Mouse (Mus musculus): ENCODE measurements around the gene Pnpt1. TPM values are rescaled to one million over a fixed set of nuclear protein-coding genes. Genes with fewer than 3 reads are reported as not detected.

The Pnpt1 gene
- 19.8 and 23.0 TPM in 2 replicates for polyA plus RNA-seq (2012; rRNA removed)

DNA sequence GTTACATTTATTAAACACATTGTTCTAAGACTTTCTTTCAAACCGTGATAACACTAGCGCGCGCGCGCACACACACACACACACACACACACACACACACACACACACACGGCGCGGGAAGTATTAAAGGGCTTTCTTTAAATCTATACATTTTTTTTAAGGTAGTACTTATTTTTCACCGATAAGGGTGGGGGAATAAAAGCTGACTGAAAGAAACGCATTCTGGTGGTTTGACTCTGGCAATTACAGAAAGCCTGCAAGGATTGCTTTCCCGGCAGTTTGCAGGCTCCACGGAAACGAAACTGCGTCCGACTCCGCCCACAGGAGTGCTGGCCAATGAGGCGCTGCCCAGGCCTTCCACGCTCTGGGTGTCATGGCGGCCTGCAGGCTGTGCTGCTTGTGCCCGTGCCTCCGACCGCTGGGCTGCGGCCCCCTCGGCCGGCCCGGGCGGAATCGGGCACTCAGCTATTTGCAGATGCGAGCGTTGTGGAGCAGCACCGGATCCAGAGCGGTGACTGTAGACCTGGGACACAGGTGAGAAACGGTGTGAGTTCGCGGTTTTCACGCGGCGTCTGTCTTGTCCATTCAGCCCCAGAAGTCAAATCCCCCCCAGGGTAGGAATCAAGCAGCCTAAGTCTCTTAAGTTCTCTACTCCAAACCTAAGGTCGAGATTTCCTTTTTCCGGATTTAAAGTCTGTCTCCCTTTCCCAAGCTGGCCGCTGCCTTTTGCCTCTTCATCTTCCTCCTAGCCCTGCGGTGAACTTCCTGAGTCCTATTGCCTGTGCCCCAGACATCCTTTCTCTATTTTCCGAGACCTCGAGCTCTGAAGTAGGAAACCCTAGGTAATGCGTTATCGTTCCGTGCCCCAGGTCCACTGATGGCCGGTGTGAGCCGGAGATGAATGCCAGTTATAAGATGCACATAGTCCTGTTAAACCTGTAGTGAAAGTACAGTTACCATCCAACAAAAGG, at the start of gene Pnpt1:
Pnpt1 (plus strand) TSS at position 360 of the 971 bp plus-strand sequence.
- peak; percentile 84 to 93 for DNase-seq (ENCODE audit: extremely low spot score in 1 of 2, low spot score in 1 of 2)

GRCm38 (mm10) chr11:29092403-29092802, 38.1 kb upstream of the Pnpt1 start:
- peak in 1 of 2 experiments; percentile 27 for DNase-seq (ENCODE audit: extremely low spot score in 1 of 2, low spot score in 1 of 2)

DNA sequence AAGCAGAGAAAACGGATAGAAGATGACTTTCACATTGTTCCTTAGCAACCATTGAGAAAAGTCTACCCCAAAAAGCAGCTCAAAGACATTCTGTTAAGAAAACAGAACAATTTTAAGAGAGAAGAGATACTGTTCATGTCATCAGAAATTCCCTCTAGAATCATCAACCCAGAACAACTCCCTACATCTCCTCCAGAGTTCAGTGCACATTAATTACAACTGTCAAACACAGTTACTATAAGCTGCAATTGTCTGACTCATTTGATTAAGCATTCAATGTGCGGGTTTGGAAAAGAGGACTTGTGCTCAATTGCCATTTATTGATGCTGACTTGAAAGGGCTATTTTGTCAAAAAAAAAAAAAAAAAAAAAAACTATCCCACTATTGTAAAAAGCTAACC, 31.6 kb upstream of the Pnpt1 start:
- no peak for DNase-seq (ENCODE audit: extremely low spot score in 1 of 2, low spot score in 1 of 2)

DNA sequence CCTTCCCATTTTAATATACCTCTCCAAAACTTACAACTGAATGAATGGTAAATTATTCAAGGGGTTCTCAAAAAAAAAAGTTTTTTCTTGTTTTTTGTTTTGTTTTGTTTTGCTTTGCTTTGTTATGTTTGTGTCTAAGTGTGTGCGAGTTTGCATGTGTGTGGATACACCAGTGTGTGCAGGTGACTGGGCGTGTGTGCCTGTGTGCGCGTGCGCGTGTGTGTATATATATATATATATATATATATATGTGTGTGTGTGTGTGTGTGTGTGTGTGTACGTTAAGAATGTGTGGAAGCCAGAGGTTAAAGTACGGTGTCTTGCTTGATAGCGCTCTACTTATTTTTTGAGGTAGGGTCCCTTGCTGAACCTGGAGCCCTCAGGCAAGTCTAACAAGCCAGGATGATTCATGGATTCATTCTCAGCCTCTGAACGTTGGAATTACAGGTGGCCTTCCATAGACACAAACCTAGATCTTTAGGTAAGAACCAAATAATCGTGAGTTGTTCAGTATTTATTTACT, 621 bp upstream of the Pnpt1 start:
- peak in 1 of 2 experiments; percentile 15 for DNase-seq (ENCODE audit: extremely low spot score in 1 of 2, low spot score in 1 of 2)

- DNase-seq (ENCODE audit: extremely low spot score in 1 of 2, low spot score in 1 of 2) = no peak
These were observed 10.1 kb downstream of the Pnpt1 start for GRCm38 (mm10) chr11:29140671-29141070.

- no peak for DNase-seq (ENCODE audit: extremely low spot score in 1 of 2, low spot score in 1 of 2)
These were observed 18.4 kb downstream of the Pnpt1 start for GRCm38 (mm10) chr11:29148901-29149300.

GRCm38 (mm10) chr11:29163569-29163968, 33.0 kb downstream of the Pnpt1 start:
- no peak for DNase-seq (ENCODE audit: extremely low spot score in 1 of 2, low spot score in 1 of 2)

- DNase-seq (ENCODE audit: extremely low spot score in 1 of 2, low spot score in 1 of 2) = peak; percentile 44 to 75
These were observed 41.4 kb downstream of the Pnpt1 start for GRCm38 (mm10) chr11:29171959-29172391.

DNA sequence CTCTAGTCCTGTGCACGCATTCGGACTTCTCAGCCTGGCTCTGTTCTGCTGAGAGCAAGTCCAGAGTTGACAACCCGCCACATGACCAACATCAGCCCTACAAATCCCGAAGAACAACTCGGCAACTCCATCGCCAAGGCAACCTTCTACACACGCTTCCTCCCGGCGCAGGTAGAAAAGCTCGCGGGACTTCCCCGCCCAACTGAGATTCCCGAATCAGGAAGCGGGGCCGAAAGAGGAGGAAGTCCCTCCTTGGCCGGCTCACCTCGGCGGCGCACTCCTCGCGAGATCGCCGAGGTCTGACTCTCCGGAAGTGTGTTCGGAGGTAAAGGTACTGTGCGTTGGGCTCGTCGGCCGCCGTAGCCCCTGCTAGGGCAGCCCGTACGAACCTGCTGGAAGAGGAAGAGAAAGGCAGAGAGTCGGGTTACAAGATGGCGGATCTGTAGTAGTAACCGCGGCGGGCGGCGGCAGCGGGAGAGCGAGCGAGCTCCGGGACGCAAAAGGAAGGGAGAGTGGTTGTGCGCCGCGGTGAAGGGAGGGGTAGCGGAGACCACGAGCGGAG, 42.1 kb downstream of the Pnpt1 start, which contains the start of gene Ppp4r3b:
Ppp4r3b (plus strand) TSS at position 328 of the 562 bp plus-strand sequence.
- DNase-seq (ENCODE audit: extremely low spot score in 1 of 2, low spot score in 1 of 2) = peak; percentile 98 to 99

GRCm38 (mm10) chr11:29173125-29173631, 42.6 kb downstream of the Pnpt1 start:
- DNase-seq (ENCODE audit: extremely low spot score in 1 of 2, low spot score in 1 of 2) = peak; percentile 22 to 55

- DNase-seq (ENCODE audit: extremely low spot score in 1 of 2, low spot score in 1 of 2) = no peak
These were observed 43.3 kb downstream of the Pnpt1 start for GRCm38 (mm10) chr11:29173706-29174436.

DNA sequence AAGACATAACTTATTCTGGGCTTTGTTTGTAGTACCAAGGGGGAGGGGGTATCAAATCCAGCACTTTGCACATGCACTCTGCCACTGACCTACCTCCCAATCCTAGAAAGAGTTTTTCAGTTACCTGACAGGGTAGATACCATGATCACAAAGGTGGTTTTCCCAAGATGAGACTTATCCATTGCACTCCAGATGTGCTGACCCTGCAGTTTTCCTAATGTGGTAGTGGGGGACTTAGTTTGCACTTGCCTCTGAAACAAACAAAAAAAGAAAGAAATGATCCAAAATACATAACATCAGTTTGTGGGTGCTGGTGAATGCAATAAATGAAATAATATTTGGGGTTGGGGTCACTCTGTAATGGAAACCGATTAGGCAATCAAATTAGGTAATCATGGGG, 48.8 kb downstream of the Pnpt1 start:
- no peak for DNase-seq (ENCODE audit: extremely low spot score in 1 of 2, low spot score in 1 of 2)

DNA sequence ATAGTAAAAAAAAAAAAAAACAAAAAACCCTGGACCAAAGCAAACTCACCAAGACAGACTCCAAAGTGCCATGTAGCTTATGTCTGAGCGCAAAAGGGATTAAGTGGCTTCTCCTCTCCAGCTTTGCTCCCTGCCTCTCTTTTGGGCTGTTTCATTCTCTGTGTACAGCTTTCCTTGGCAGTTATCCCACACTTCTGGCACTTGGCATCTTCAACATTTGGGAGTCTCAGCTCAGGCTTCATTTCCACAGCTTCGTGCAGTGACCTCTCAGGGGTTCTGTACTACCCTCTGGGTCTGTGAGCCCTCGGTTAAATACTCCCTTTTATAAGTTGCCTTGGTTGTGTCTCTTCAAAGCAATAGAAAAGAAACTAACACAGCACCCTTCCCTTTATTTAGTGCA, 50.1 kb downstream of the Pnpt1 start:
- peak in 1 of 2 experiments; percentile 51 for DNase-seq (ENCODE audit: extremely low spot score in 1 of 2, low spot score in 1 of 2)

DNA sequence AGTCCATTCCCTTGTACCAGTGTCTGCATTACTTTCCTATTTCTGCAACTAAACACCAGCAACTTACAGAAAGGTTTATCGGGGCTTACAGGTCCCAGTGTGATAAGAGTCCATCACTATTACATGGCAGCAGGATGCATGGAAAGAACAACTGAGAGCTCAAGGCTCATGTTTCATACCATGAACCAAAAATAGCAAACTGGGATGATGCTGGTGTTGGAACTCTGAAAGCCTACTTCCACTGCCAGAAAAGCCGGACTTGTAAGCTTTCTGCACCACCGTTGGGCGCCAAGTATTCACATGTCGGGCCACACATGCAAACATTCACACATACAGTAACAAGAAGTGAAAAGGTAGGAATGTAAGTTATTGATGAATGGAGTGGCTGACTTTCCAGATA, 51.2 kb downstream of the Pnpt1 start:
- no peak for DNase-seq (ENCODE audit: extremely low spot score in 1 of 2, low spot score in 1 of 2)

DNA sequence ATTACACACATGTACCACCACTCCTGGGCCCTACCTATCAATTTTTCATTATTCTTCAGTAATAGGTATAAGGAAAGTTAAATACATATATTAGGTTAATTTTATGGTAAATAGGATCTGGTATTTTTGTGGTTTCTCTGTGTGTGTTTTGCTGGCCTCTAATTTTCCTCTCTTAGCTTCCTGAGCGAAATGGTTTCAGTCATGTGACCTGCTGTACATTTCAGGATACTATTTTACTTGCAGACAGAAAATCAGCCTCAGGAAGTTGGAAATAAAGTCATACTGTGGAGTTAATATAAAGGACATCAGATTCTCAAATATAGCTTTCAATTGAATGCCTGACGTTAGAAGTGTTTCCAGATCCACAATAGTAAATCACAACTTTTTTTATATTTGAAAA, 58.4 kb downstream of the Pnpt1 start:
- no peak for DNase-seq (ENCODE audit: extremely low spot score in 1 of 2, low spot score in 1 of 2)

GRCm38 (mm10) chr11:29203653-29204052, 73.1 kb downstream of the Pnpt1 start:
- DNase-seq (ENCODE audit: extremely low spot score in 1 of 2, low spot score in 1 of 2) = no peak

DNA sequence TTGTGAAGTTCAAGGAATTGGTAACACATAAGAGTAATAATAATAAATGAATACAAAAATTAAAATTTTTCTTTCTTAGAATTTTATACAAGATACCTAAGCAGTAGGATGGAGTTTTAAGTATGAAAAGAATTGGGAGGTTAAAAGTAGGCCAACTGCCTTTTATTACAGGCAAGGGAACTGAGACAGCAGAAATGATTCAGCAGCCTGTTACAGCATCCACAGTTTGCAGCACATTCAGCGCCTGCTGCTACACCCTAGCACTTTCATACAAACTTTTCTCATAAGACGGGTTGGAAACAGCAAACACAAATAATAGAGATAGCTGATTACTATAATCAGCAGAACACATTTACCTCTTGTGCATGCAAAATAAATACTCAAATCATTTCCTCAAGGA, 79.2 kb downstream of the Pnpt1 start:
- DNase-seq (ENCODE audit: extremely low spot score in 1 of 2, low spot score in 1 of 2) = no peak

Data from frontal cortex, adult 2 months (tissue).